9 mouse cellular contexts compared by ENCODE assay signal in the genomic region with DNA sequence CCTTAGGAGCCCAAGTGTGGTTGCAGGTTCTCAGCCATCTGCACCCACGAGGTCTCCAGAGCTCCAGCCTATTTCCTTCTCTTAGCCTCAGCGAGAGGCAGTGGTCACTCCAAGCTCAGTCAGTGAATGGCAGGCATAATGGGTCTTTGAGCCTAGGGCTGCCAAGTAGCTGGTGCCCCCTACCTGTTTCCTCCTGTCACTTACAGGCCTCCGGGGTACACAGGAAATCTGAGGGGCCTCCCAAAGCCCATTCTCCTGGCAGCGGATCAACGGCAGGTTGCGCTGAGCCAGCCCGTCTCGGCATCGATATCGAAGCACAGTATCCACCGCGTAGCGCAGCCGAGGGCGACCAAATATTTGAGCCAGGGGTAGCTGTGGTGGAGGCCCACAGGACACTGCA. TPM values are rescaled to one million over a fixed set of nuclear protein-coding genes. Genes with fewer than 3 reads are reported as not detected.
DNase-seq lines count a peak whose midpoint lies in the region; ATAC-seq and TF ChIP-seq lines count a peak whose summit lies in the region.
"Had no signal": no experiment of that assay in that cellular context is flagged by ENCODE, and none has a peak within 500 bp of the region (broad histone marks: within the 10 kb centered on the region; RNA-seq: fewer than 3 reads in every experiment).

No protein-coding gene starts in this region.

- peak overlapping the region; percentile 10; the same call in 1 of the 2 replicates for H3K4me3 ChIP-seq in heart, adult 2 months
- H3K4me3 ChIP-seq in thymus, adult 2 months (ENCODE audit: control insufficient read depth, insufficient read depth, low read length): peak overlapping the region; percentile 18
- H3K4me3 ChIP-seq in liver, embryonic 13.5 days (replicated peaks): peak overlapping the region; percentile 48

- no peak for TF ChIP-seq EP300 in heart, adult 2 months (IDR thresholded peaks at IDR 0.05; ENCODE audit: insufficient read depth, low read depth, low read length)

- intact Hi-C loops in heart, adult 2 months (cut with DNase I): no loop called here

- no peaks in the 10 kb centered on the region for H3K27me3 ChIP-seq in heart, adult 2 months (ENCODE audit: control insufficient read depth, insufficient read depth, low read length)
- H3K27me3 ChIP-seq in thymus, adult 2 months (ENCODE audit: control insufficient read depth, insufficient read depth, low read length): no peaks in the 10 kb centered on the region
- peaks cover 69% of the 10 kb centered on the region for H3K27me3 ChIP-seq in liver, embryonic 13.5 days

- peaks cover 27% of the 10 kb centered on the region for H3K4me1 ChIP-seq in heart, adult 2 months (ENCODE audit: control insufficient read depth, insufficient read depth, low read length)
- H3K4me1 ChIP-seq in thymus, adult 2 months (replicated peaks; ENCODE audit: control insufficient read depth, insufficient read depth, low read length): peaks cover 17% of the 10 kb centered on the region
- peaks cover 43% of the 10 kb centered on the region for H3K4me1 ChIP-seq in liver, embryonic 13.5 days (replicated peaks)

- H3K4me2 ChIP-seq in liver, embryonic 13.5 days: peak overlapping the region; percentile 69

- H3K9me3 ChIP-seq in liver, embryonic 13.5 days (replicated peaks): no peaks in the 10 kb centered on the region

- no peak overlapping the region; the same call in 1 of the 2 replicates for H3K9ac ChIP-seq in heart, adult 2 months (ENCODE audit: low read depth, low read length)
- peak overlapping the region; percentile 47; the same call in 1 of the 2 replicates for H3K9ac ChIP-seq in liver, embryonic 13.5 days

- no peak overlapping the region for H3K27ac ChIP-seq in heart, adult 2 months
- no peak overlapping the region for H3K27ac ChIP-seq in thymus, adult 2 months (ENCODE audit: control insufficient read depth, insufficient read depth, low read length)
- no peak overlapping the region for H3K27ac ChIP-seq in liver, embryonic 13.5 days

- TF ChIP-seq CTCF in heart, adult 2 months (IDR thresholded peaks at IDR 0.05): no peak
- TF ChIP-seq CTCF in thymus, adult 2 months (IDR thresholded peaks at IDR 0.05; ENCODE audit: borderline replicate concordance, control insufficient read depth, extremely low read depth, insufficient read depth, low read length, poor library complexity): peak; percentile 11; the same call in 1 of the 2 replicates

- H3K79me2 ChIP-seq in heart, adult 2 months (replicated peaks; ENCODE audit: control insufficient read depth, insufficient read depth, low read length): no peaks in the 10 kb centered on the region

- DNase-seq in heart, adult 2 months: no peak
- DNase-seq in heart, adult 8-10 months (ENCODE audit: low spot score): no peak
- no peak for DNase-seq in thymus, adult 2 months
- DNase-seq in thymus, adult 18-20 months: no peak
- DNase-seq in liver, embryonic 13.5 days: no peak
- DNase-seq in thymus, postnatal 4 days: peak; percentile 53
- DNase-seq in kidney, adult 18-20 months: no peak
- DNase-seq in frontal cortex, postnatal 14 days (ENCODE audit: low spot score in 2 of 2): no peak

- H3K36me3 ChIP-seq in heart, adult 2 months (ENCODE audit: control insufficient read depth, insufficient read depth, low read length): no peaks in the 10 kb centered on the region
- H3K36me3 ChIP-seq in thymus, adult 2 months (ENCODE audit: control insufficient read depth, insufficient read depth, low read length): no peaks in the 10 kb centered on the region
- H3K36me3 ChIP-seq in liver, embryonic 13.5 days: no peaks in the 10 kb centered on the region

- TF ChIP-seq POLR2A in heart, adult 2 months (IDR thresholded peaks at IDR 0.05; ENCODE audit: insufficient read depth, low read depth, low read length): no peak
- no peak for TF ChIP-seq POLR2A in thymus, adult 2 months (IDR thresholded peaks at IDR 0.05; ENCODE audit: control insufficient read depth, extremely low read depth, insufficient read depth, low read length, poor library complexity)

- no peak for ATAC-seq in liver, embryonic 13.5 days (ENCODE audit: low read depth)

- 15% methylated on average over 15 of the region's 15 CpGs for WGBS in heart, adult 2 months
- 2% methylated on average over 15 of the region's 15 CpGs for WGBS in thymus, adult 2 months
- 4% methylated on average over 15 of the region's 15 CpGs for WGBS in liver, embryonic 13.5 days (ENCODE audit: insufficient replicate concordance)

RNA-seq across cellular contexts. Expression of a gene that starts 12.0 kb away (rescaled TPM):
- total RNA-seq in heart, adult 2 months (2021): under 1 TPM in 1 of 2 experiments, not detected in 1; 0.09 TPM
- polyA plus RNA-seq in heart, adult 2 months (2012; rRNA removed): 0.32 and 0.55 TPM in 2 replicates
- total RNA-seq in heart, adult 8-10 months (2022): under 1 TPM in 3 of 4 experiments, not detected in 1; 0.09 to 0.69 (median 0.27) TPM
- 0.23 and 0.54 TPM in 2 replicates for polyA plus RNA-seq in thymus, adult 2 months (2012; rRNA removed)
- polyA plus RNA-seq in liver, embryonic 13.5 days (2015; fragmentation: Nextera tagmentation; extraction: Ambion mirVana): 0.05 TPM in 1 of 2 replicates, not detected in the other
- polyA plus RNA-seq: spleen, adult 2 months had no signal

RNA-seq across cellular contexts. Expression of a gene that starts 17.2 kb away (rescaled TPM):
- total RNA-seq in heart, adult 2 months (2021): 10 to 100 TPM; 14.7 to 22.8 TPM
- 6.2 and 10.0 TPM in 2 replicates for polyA plus RNA-seq in heart, adult 2 months (2012; rRNA removed)
- total RNA-seq in heart, adult 8-10 months (2022): 10 to 100 TPM; 10.1 to 25.1 (median 18.9) TPM
- polyA plus RNA-seq in thymus, adult 2 months (2012; rRNA removed): 1.1 and 1.3 TPM in 2 replicates
- polyA plus RNA-seq in liver, embryonic 13.5 days (2015; fragmentation: Nextera tagmentation; extraction: Ambion mirVana): 2.6 and 2.8 TPM in 2 replicates

RNA-seq across cellular contexts. Expression of a gene that starts 39.3 kb away (rescaled TPM):
- not detected for total RNA-seq in heart, adult 2 months (2021)
- polyA plus RNA-seq in heart, adult 2 months (2012; rRNA removed): not detected in 2 replicates
- not detected for total RNA-seq in heart, adult 8-10 months (2022)
- 0.23 and 0.26 TPM in 2 replicates for polyA plus RNA-seq in thymus, adult 2 months (2012; rRNA removed)
- polyA plus RNA-seq in liver, embryonic 13.5 days (2015; fragmentation: Nextera tagmentation; extraction: Ambion mirVana): not detected in 2 replicates
- polyA plus RNA-seq: spleen, adult 2 months had no signal

RNA-seq across cellular contexts. Expression of a gene that starts 39.6 kb away (rescaled TPM):
- total RNA-seq in heart, adult 2 months (2021): under 1 TPM in 1 of 2 experiments, not detected in 1; 0.25 TPM
- polyA plus RNA-seq in heart, adult 2 months (2012; rRNA removed): not detected in 2 replicates
- total RNA-seq in heart, adult 8-10 months (2022): not detected
- 1.6 and 2.3 TPM in 2 replicates for polyA plus RNA-seq in thymus, adult 2 months (2012; rRNA removed)
- 2.2 and 2.3 TPM in 2 replicates for polyA plus RNA-seq in liver, embryonic 13.5 days (2015; fragmentation: Nextera tagmentation; extraction: Ambion mirVana)

RNA-seq across cellular contexts. Expression of a gene that starts 54.8 kb away (rescaled TPM):
- total RNA-seq in heart, adult 2 months (2021): 1 to 10 TPM; 9.5 to 9.9 TPM
- polyA plus RNA-seq in heart, adult 2 months (2012; rRNA removed): 4.3 and 8.5 TPM in 2 replicates
- total RNA-seq in heart, adult 8-10 months (2022): 10 to 100 TPM in 3 of 4 experiments, 1 to 10 TPM in 1; 9.8 to 11.7 (median 10.8) TPM
- 11.3 and 14.7 TPM in 2 replicates for polyA plus RNA-seq in thymus, adult 2 months (2012; rRNA removed)
- polyA plus RNA-seq in liver, embryonic 13.5 days (2015; fragmentation: Nextera tagmentation; extraction: Ambion mirVana): 32.7 TPM in 2 replicates
